Mouse (Mus musculus) liver, postnatal 0 days (tissue): ENCODE measurements around the gene Klk8. TPM values are rescaled to one million over a fixed set of nuclear protein-coding genes. Genes with fewer than 3 reads are reported as not detected.

Experiments used
- ATAC-seq: fragments of 200-750 bp; cut with Nextera tagmentation; 2 replicates; pipeline ENCODE4 v1.8.0; 2017; ENCODE audit warnings: mild to moderate bottlenecking, moderate library complexity
- DNase-seq: peaks from one replicate; pipeline ENCODE4 v3.0.0-alpha.2; 2016
- H3K27ac ChIP-seq: fragments of 300-500 bp; sonication (generic); 2 replicates; pipeline ENCODE4 v1.5.1; 2014; ENCODE audit warnings: antibody characterized with exemption, moderate library complexity, mild to moderate bottlenecking, low read depth
- H3K27me3 ChIP-seq: fragments of 300-500 bp; sonication (generic); 2 replicates; pipeline ENCODE4 v1.6.1; 2014; ENCODE audit warnings: low read length, control low read depth, mixed read lengths; ENCODE audit not compliant: insufficient read depth
- H3K36me3 ChIP-seq: fragments of 300-500 bp; sonication (generic); replicated peaks from 2 replicates; pipeline ENCODE4 v1.6.1; 2014; ENCODE audit warnings: mild to moderate bottlenecking, control low read depth, low read length, moderate library complexity, mixed read lengths; ENCODE audit not compliant: insufficient read depth
- H3K4me1 ChIP-seq: fragments of 300-500 bp; sonication (generic); 2 replicates; pipeline ENCODE4 v1.6.1; 2014; ENCODE audit warnings: antibody characterized with exemption, mild to moderate bottlenecking, control low read depth; ENCODE audit not compliant: insufficient read depth
- H3K4me2 ChIP-seq: fragments of 300-500 bp; sonication (generic); 2 replicates; pipeline ENCODE4 v1.6.1; 2014; ENCODE audit warnings: low read depth, mild to moderate bottlenecking, low read length, moderate library complexity, mixed read lengths
- H3K4me3 ChIP-seq: fragments of 300-500 bp; sonication (generic); 2 replicates; pipeline ENCODE4 v1.5.1; 2014; ENCODE audit warnings: low read depth, low read length
- H3K9ac ChIP-seq: fragments of 300-500 bp; sonication (generic); replicated peaks from 2 replicates; pipeline ENCODE4 v1.6.1; 2014; ENCODE audit warnings: mild to moderate bottlenecking, moderate library complexity
- H3K9me3 ChIP-seq: fragments of 300-500 bp; sonication (generic); 2 replicates; pipeline ENCODE4 v1.6.1; 2016; ENCODE audit warnings: mild to moderate bottlenecking, control low read depth, low read length, mixed read lengths
- CTCF ChIP-seq: sonication (generic); IDR thresholded peaks from 2 replicates; pipeline ENCODE4 v1.5.1; 2016; ENCODE audit warnings: antibody characterized with exemption, low read depth
- EP300 ChIP-seq: IDR thresholded peaks from 2 replicates; pipeline ENCODE4 v1.6.1; 2016; ENCODE audit warnings: antibody characterized with exemption, low read depth, mild to moderate bottlenecking
- WGBS: fragments of 180-500 bp; shearing (Covaris S2); extraction: QIAGEN DNeasy Blood & Tissue Kit; methylation state at CpG from one replicate; pipeline ENCODE4 v1.1.7; 2014; ENCODE audit not compliant: insufficient replicate concordance; 5-methylcytosine and 5-hydroxymethylcytosine counted together
- polyA plus RNA-seq: library from polyadenylated mRNA; unstranded; fragments of >200 nt; fragmentation: Nextera tagmentation; extraction: Ambion mirVana; gene quantifications from 2 replicates; pipeline ENCODE4 v1.2.1, GENCODE M21; 2015

Gene Klk8
- polyA plus RNA-seq, 1 experiment from 2014 or later, result 2.2 TPM

DNA sequence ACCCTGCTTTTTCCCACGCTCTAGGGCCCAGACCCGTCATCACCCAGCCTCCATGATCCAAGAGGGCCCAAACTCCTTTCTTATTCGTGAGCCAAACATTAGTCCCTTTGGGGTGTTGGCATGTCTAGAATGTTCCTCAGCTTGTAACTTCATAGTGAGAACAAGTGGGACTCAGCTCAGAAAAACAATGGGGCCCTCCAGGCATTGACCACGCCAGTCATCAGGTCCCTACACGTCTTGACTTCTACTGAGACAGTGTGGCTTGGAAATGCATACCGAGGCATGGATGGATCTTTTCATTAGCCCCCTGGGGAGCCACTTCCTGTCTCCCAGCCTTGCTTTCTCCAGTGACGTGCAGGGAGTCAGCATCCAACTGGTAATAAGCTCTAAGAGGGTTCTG is 2.5 kb downstream of the Klk8 start:
- no peak overlapping the region for H3K9ac ChIP-seq
- no peak for TF ChIP-seq CTCF
- TF ChIP-seq EP300, result no peak
- DNase-seq (no peak), ATAC-seq (no peak)
- no peak overlapping the region for H3K27ac ChIP-seq
- H3K27me3 ChIP-seq, result peaks cover 21% of the 10 kb centered on the region
- H3K9me3 ChIP-seq, result no peaks in the 10 kb centered on the region
- 60% methylated on average over 7 of the region's 7 CpGs for WGBS
- no peak overlapping the region for H3K4me2 ChIP-seq
- no peaks in the 10 kb centered on the region for H3K36me3 ChIP-seq
- no peak overlapping the region for H3K4me3 ChIP-seq
- peaks cover 10% of the 10 kb centered on the region for H3K4me1 ChIP-seq

DNA sequence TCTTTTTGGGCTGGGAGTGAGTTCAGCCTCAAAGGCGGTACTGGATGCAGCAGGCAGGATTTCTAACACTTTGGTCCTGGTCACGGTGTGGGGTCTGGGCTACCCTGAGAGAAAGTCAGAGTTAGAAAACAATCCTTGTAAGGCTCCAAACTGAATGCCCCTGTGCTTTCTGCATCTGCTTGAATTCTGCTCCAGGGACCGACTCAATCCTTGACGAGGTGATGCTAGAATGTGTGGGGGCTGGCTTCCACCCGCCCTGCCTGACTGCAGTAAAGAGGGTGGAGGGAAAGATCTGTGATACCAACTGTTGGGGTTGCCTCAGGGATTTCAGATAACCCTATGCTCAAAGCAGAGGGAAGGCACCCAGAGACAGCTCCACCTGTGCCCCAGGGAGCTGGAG is 13.6 kb downstream of the Klk8 start, which contains the start of gene Klk7:
Gene Klk7 (plus strand): TSS at position 301 of the 400 bp plus-strand sequence.
- TF ChIP-seq EP300, result no peak
- no peak for TF ChIP-seq CTCF
- WGBS, result 50% methylated on average over 5 of the region's 5 CpGs
- H3K9me3 ChIP-seq, result no peaks in the 10 kb centered on the region

DNA sequence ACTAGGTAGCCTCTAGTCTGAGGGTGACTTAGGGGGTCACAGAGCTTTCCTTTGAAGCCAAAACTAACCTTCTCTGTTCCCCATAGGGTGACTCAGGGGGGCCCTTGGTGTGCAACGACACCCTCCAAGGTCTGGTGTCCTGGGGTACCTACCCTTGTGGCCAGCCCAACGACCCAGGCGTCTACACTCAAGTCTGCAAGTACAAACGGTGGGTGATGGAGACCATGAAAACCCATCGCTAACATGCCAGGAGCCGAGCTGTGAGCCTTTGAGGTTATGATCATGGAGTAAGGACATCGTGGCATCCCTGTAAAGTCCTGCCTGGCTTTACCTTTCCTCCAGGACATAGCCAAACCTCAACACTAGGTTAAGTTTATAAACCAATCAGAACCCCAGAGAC is 17.8 kb downstream of the Klk8 start:
- Histone ChIP-seq H3K36me3 (no peaks in the 10 kb centered on the region), H3K4me2 (no peak overlapping the region), H3K4me3 (no peak overlapping the region), H3K27me3 (no peaks in the 10 kb centered on the region), H3K27ac (no peak overlapping the region), H3K9ac (no peak overlapping the region), H3K9me3 (no peaks in the 10 kb centered on the region), H3K4me1 (no peaks in the 10 kb centered on the region)
- no peak for TF ChIP-seq CTCF
- no peak for TF ChIP-seq EP300
- DNase-seq (no peak), ATAC-seq (no peak)
- WGBS, result 82% methylated on average over 7 of the region's 7 CpGs

More for the DNA sequence above, 13.6 kb downstream of the Klk8 start, which contains the start of gene Klk7:
- Histone ChIP-seq H3K27me3 (no peaks in the 10 kb centered on the region), H3K36me3 (no peaks in the 10 kb centered on the region), H3K4me3 (no peak within 1 kb of the TSS), H3K4me2 (no peak within 1 kb of the TSS), H3K4me1 (no peaks in the 10 kb centered on the region), H3K27ac (no peak within 1 kb of the TSS), H3K9ac (no peak within 1 kb of the TSS)
- DNase-seq (no peak), ATAC-seq (no peak)

DNA sequence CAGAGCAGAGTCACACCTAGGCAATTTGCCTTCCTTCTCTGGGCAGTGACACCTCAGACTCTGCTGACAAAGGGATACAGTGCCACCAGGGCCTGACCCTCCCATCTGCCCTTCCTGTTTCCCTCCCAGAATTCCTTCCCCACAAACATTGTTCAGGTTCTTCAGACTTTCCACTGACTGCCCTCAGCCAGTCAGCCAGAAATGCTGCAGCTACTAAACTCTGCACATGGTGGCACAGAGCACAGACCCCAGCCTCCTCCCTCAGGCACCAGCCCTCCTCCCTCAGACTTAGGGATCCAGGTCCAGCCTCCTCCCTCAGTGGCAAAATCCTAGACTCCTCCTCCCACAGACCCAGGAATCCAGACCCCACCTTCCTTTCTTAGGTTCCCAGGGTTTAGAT is 19.4 kb downstream of the Klk8 start:
- Histone ChIP-seq H3K27me3 (no peaks in the 10 kb centered on the region), H3K4me3 (no peak overlapping the region), H3K4me2 (no peak overlapping the region), H3K9me3 (no peaks in the 10 kb centered on the region), H3K36me3 (no peaks in the 10 kb centered on the region), H3K27ac (no peak overlapping the region), H3K9ac (no peak overlapping the region), H3K4me1 (no peaks in the 10 kb centered on the region)
- TF ChIP-seq CTCF, result no peak
- no peak for TF ChIP-seq EP300
- DNase-seq, result no peak
- ATAC-seq, result no peak

DNA sequence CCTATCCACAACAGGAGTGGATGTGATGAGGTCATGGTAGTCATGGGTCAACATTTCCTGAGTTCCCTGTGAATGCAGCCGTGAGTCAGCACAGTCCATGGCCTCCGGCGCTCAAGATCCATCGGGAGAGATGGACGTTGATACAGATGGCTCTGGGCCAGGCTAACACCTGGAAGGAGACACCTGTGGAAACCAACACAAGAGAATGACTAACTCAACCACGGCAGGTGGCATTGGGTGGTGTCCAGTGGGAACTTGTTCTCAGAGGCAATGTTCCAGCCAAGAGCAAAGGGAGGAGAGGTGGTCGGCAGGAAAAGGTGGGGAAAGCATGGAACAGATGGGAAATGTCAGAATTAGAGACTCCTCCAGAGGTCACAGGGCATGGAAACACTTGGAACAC is 24.2 kb downstream of the Klk8 start:
- TF ChIP-seq CTCF (no peak), EP300 (no peak)
- no peak overlapping the region for H3K9ac ChIP-seq
- no peaks in the 10 kb centered on the region for H3K9me3 ChIP-seq
- no peak overlapping the region for H3K27ac ChIP-seq
- no peak for DNase-seq
- WGBS, result 80% methylated on average over 7 of the region's 7 CpGs
- H3K4me2 ChIP-seq, result no peak overlapping the region
- no peaks in the 10 kb centered on the region for H3K36me3 ChIP-seq
- H3K27me3 ChIP-seq, result no peaks in the 10 kb centered on the region
- ATAC-seq, result no peak
- no peak overlapping the region for H3K4me3 ChIP-seq
- no peaks in the 10 kb centered on the region for H3K4me1 ChIP-seq

DNA sequence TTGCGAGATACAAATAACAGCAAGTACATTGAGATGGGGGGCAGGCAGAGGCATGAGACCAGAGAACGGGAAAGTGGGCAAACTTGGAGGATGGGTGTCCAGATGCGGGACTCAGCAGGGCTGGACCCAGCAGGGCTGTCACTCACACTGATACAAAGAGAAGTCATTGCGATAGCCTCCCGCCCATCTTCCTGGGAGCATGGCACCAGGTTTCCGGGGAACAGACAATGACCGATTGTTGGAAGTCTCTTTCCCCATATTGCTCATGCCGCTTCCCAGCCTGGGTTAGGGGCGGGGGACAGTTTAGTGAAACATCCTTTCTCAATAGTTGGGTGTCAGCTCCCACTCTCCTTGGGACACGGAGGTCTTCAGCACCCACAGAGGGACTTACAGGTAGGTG is 26.8 kb downstream of the Klk8 start, which contains the start of gene Klk6:
Gene Klk6 (plus strand): TSS at position 301 of the 400 bp plus-strand sequence.
- Histone ChIP-seq H3K27ac (no peak within 1 kb of the TSS), H3K36me3 (no peaks in the 10 kb centered on the region), H3K9ac (no peak within 1 kb of the TSS), H3K4me2 (no peak within 1 kb of the TSS), H3K4me1 (no peaks in the 10 kb centered on the region), H3K4me3 (no peak within 1 kb of the TSS), H3K27me3 (no peaks in the 10 kb centered on the region), H3K9me3 (no peaks in the 10 kb centered on the region)
- DNase-seq (no peak), ATAC-seq (no peak)
- TF ChIP-seq CTCF (no peak), EP300 (no peak)
- WGBS, result 74% methylated on average over 10 of the region's 10 CpGs

DNA sequence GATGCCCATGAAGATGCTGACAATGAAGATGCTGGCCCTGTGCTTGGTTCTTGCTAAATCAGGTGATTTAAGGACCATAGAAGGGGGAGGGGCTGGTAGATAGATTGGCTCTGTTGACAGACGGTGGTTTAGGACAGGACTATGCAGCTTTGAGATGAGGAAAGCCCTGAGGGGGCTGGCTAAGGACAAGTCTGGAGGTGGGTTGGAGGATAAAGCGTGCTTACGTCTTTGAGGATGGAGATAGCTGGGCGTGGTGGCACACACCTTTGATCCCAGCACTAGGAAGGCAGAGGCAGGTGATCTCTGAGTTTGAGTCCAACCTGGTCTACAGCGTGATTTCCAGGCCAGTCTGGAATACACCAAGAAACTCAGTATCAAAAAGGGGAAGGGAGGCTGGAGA is 28.7 kb downstream of the Klk8 start:
- no peak for TF ChIP-seq EP300
- TF ChIP-seq CTCF, result no peak
- H3K36me3 ChIP-seq, result no peaks in the 10 kb centered on the region
- no peak overlapping the region for H3K27ac ChIP-seq
- no peaks in the 10 kb centered on the region for H3K9me3 ChIP-seq
- no peak overlapping the region for H3K4me2 ChIP-seq
- H3K4me1 ChIP-seq, result no peaks in the 10 kb centered on the region
- DNase-seq (no peak), ATAC-seq (no peak)
- H3K27me3 ChIP-seq, result no peaks in the 10 kb centered on the region
- no peak overlapping the region for H3K4me3 ChIP-seq
- H3K9ac ChIP-seq, result no peak overlapping the region
- 75% methylated on average over 5 of the region's 5 CpGs for WGBS
